Mouse (Mus musculus) cerebellum, postnatal 14 days (tissue): Measurements from ENCODE around the gene Gm49380.
A peak's percentile ranks its signal among the peaks of the same experiment; 100 is the strongest.

Experiments used
- DNase-seq, 2 experiments: peaks; one replicate each; pipeline ENCODE4 v3.0.0; 2021; ENCODE audit warnings: mixed read lengths in 2 of 2

Gm49380 gene

GRCm38 (mm10) chr9:44074395-44075275 lies 38.7 kb downstream of the Gm49380 start:
- peak; percentile 57 to 74 for DNase-seq

GRCm38 (mm10) chr9:44073115-44073514 lies 40.2 kb downstream of the Gm49380 start:
- peak; percentile 65 to 76 for DNase-seq

GRCm38 (mm10) chr9:44072599-44072915 lies 40.7 kb downstream of the Gm49380 start:
- peak in 1 of 2 experiments; percentile 16 for DNase-seq

GRCm38 (mm10) chr9:44071914-44072598 lies 41.2 kb downstream of the Gm49380 start:
- peak; percentile 39 to 46 for DNase-seq

GRCm38 (mm10) chr9:44070844-44071231 lies 42.5 kb downstream of the Gm49380 start:
- no peak for DNase-seq

- no peak for DNase-seq
Measured at GRCm38 (mm10) chr9:44070113-44070843, 43.0 kb downstream of the Gm49380 start.

GRCm38 (mm10) chr9:44069252-44069651 lies 44.0 kb downstream of the Gm49380 start:
- no peak for DNase-seq

GRCm38 (mm10) chr9:44067960-44068330 lies 45.4 kb downstream of the Gm49380 start:
- DNase-seq, result peak in 1 of 2 experiments; percentile 12

- DNase-seq, result no peak
Measured at GRCm38 (mm10) chr9:44067241-44067959, 45.9 kb downstream of the Gm49380 start.

- DNase-seq, result peak; percentile 100
Measured at GRCm38 (mm10) chr9:44066785-44067225, 46.5 kb downstream of the Gm49380 start, which contains the start of gene Usp2. TSS of gene Usp2 (plus strand) at chr9:44067021.

- DNase-seq, result no peak
Measured at GRCm38 (mm10) chr9:44065177-44065576, 48.1 kb downstream of the Gm49380 start.

GRCm38 (mm10) chr9:44058606-44059005 lies 54.7 kb downstream of the Gm49380 start:
- no peak for DNase-seq

- no peak for DNase-seq
Measured at GRCm38 (mm10) chr9:44053936-44054335, 59.4 kb downstream of the Gm49380 start.

GRCm38 (mm10) chr9:44052855-44053254 lies 60.4 kb downstream of the Gm49380 start:
- DNase-seq, result no peak

- no peak for DNase-seq
Measured at GRCm38 (mm10) chr9:44049381-44050165, 63.7 kb downstream of the Gm49380 start.

- no peak for DNase-seq
Measured at GRCm38 (mm10) chr9:44048541-44049380, 64.5 kb downstream of the Gm49380 start.

GRCm38 (mm10) chr9:44047571-44048490 lies 65.5 kb downstream of the Gm49380 start:
- no peak for DNase-seq

- DNase-seq, result peak in 1 of 2 experiments; percentile 16
Measured at GRCm38 (mm10) chr9:44047071-44047470, 66.2 kb downstream of the Gm49380 start.

GRCm38 (mm10) chr9:44046426-44046825 lies 66.9 kb downstream of the Gm49380 start:
- DNase-seq, result peak in 1 of 2 experiments; percentile 22

- DNase-seq, result no peak
Measured at GRCm38 (mm10) chr9:44045884-44046272, 67.4 kb downstream of the Gm49380 start.
